Mouse (Mus musculus) hindbrain, embryonic 10.5 days (tissue): ENCODE data around the gene Hdhd5. TPM values are rescaled to one million over a fixed set of nuclear protein-coding genes. Genes with fewer than 3 reads are reported as not detected.

Experiments
- DNase-seq: peaks from one replicate; pipeline ENCODE4 v3.0.0-alpha.2; 2017; ENCODE audit warnings: low spot score
- H3K27ac ChIP-seq: fragments of 300-500 bp; sonication (generic); 2 replicates; pipeline ENCODE4 v1.5.1; 2016; ENCODE audit warnings: mild to moderate bottlenecking, moderate library complexity
- H3K27me3 ChIP-seq: fragments of 300-500 bp; sonication (generic); 2 replicates; pipeline ENCODE4 v1.6.1; 2016; ENCODE audit warnings: mild to moderate bottlenecking; ENCODE audit not compliant: poor library complexity, insufficient read depth, severe bottlenecking
- H3K36me3 ChIP-seq: fragments of 300-500 bp; sonication (generic); 2 replicates; pipeline ENCODE4 v1.6.1; 2016; ENCODE audit warnings: mild to moderate bottlenecking, moderate library complexity
- H3K4me1 ChIP-seq: fragments of 300-500 bp; sonication (generic); replicated peaks from 2 replicates; pipeline ENCODE4 v1.6.1; 2016; ENCODE audit warnings: mild to moderate bottlenecking
- H3K4me3 ChIP-seq: fragments of 300-500 bp; sonication (generic); 2 replicates; pipeline ENCODE4 v1.5.1; 2016; ENCODE audit warnings: mild to moderate bottlenecking, moderate library complexity
- H3K9me3 ChIP-seq: fragments of 300-500 bp; sonication (generic); 2 replicates; pipeline ENCODE4 v1.6.1; 2016; ENCODE audit warnings: mild to moderate bottlenecking, moderate library complexity
- WGBS: fragments of 180-500 bp; shearing (Covaris S2); methylation state at CpG from one replicate; pipeline ENCODE4 v1.1.7; 2016; 5-methylcytosine and 5-hydroxymethylcytosine counted together
- polyA plus RNA-seq: library from polyadenylated mRNA; unstranded; fragments of >200 nt; fragmentation: Nextera tagmentation; extraction: Ambion mirVana; gene quantifications from 2 replicates; pipeline ENCODE4 v1.2.1, GENCODE M21; 2016

Gene Hdhd5
- polyA plus RNA-seq, 1 experiment from 2014 or later: 22.2 TPM

GRCm38 (mm10) chr6:120516879-120517278, 14.2 kb downstream of the Hdhd5 start:
- 89% methylated on average over 6 of the region's 6 CpGs for WGBS
- peak overlapping the region; percentile 35; the same call in 1 of the 2 replicates for H3K27ac ChIP-seq
- H3K4me3 ChIP-seq: no peak overlapping the region
- no peak for DNase-seq
- H3K9me3 ChIP-seq: no peaks in the 10 kb centered on the region
- no peaks in the 10 kb centered on the region for H3K27me3 ChIP-seq
- H3K4me1 ChIP-seq: no peaks in the 10 kb centered on the region
- peaks cover 94% of the 10 kb centered on the region for H3K36me3 ChIP-seq

GRCm38 (mm10) chr6:120516422-120516821, 14.7 kb downstream of the Hdhd5 start:
- H3K4me1 ChIP-seq: no peaks in the 10 kb centered on the region
- no peak overlapping the region for H3K4me3 ChIP-seq
- 93% methylated on average over 4 of the region's 4 CpGs for WGBS
- H3K27me3 ChIP-seq: no peaks in the 10 kb centered on the region
- H3K27ac ChIP-seq: no peak overlapping the region
- no peaks in the 10 kb centered on the region for H3K9me3 ChIP-seq
- peaks cover 94% of the 10 kb centered on the region for H3K36me3 ChIP-seq
- DNase-seq: no peak

- H3K9me3 ChIP-seq: no peaks in the 10 kb centered on the region
- no peak for DNase-seq
- H3K27ac ChIP-seq: no peak overlapping the region
- no peaks in the 10 kb centered on the region for H3K4me1 ChIP-seq
- no peak overlapping the region for H3K4me3 ChIP-seq
- 88% methylated on average over 6 of the region's 6 CpGs for WGBS
- H3K36me3 ChIP-seq: peaks cover 86% of the 10 kb centered on the region
- no peaks in the 10 kb centered on the region for H3K27me3 ChIP-seq
These were observed 19.9 kb downstream of the Hdhd5 start for GRCm38 (mm10) chr6:120511212-120511611.

- H3K9me3 ChIP-seq: no peaks in the 10 kb centered on the region
- H3K27me3 ChIP-seq: no peaks in the 10 kb centered on the region
- H3K4me3 ChIP-seq: no peak overlapping the region
- no peak for DNase-seq
- WGBS: 91% methylated on average over 8 of the region's 8 CpGs
- no peaks in the 10 kb centered on the region for H3K4me1 ChIP-seq
- H3K36me3 ChIP-seq: peaks cover 80% of the 10 kb centered on the region
- no peak overlapping the region for H3K27ac ChIP-seq
These were observed 20.7 kb downstream of the Hdhd5 start for GRCm38 (mm10) chr6:120510425-120510824.

- WGBS: 91% methylated on average over 7 of the region's 7 CpGs
- H3K27ac ChIP-seq: no peak overlapping the region
- no peak for DNase-seq
- no peak overlapping the region for H3K4me3 ChIP-seq
- no peaks in the 10 kb centered on the region for H3K27me3 ChIP-seq
- H3K36me3 ChIP-seq: peaks cover 76% of the 10 kb centered on the region
- no peaks in the 10 kb centered on the region for H3K4me1 ChIP-seq
- H3K9me3 ChIP-seq: no peaks in the 10 kb centered on the region
These were observed 21.1 kb downstream of the Hdhd5 start for GRCm38 (mm10) chr6:120509975-120510374.

- DNase-seq: no peak
- peaks cover 64% of the 10 kb centered on the region for H3K36me3 ChIP-seq
- no peak overlapping the region for H3K4me3 ChIP-seq
- no peaks in the 10 kb centered on the region for H3K4me1 ChIP-seq
- H3K9me3 ChIP-seq: no peaks in the 10 kb centered on the region
- no peaks in the 10 kb centered on the region for H3K27me3 ChIP-seq
- whole genome bisulfite sequencing: 91% methylated on average over 4 of the region's 4 CpGs
- H3K27ac ChIP-seq: no peak overlapping the region
These were observed 22.5 kb downstream of the Hdhd5 start for GRCm38 (mm10) chr6:120508645-120509044.

- peaks cover 3% of the 10 kb centered on the region; the same call in 1 of the 2 replicates for H3K9me3 ChIP-seq
- no peak overlapping the region for H3K4me3 ChIP-seq
- DNase-seq: no peak
- H3K27ac ChIP-seq: no peak overlapping the region
- peaks cover 35% of the 10 kb centered on the region for H3K36me3 ChIP-seq
- H3K27me3 ChIP-seq: no peaks in the 10 kb centered on the region
- 82% methylated on average over 4 of the region's 4 CpGs for WGBS
- no peaks in the 10 kb centered on the region for H3K4me1 ChIP-seq
These were observed 25.6 kb downstream of the Hdhd5 start for GRCm38 (mm10) chr6:120505531-120505930.

- no peak for DNase-seq
- WGBS: 79% methylated on average over 3 of the region's 3 CpGs
- Histone ChIP-seq H3K9me3 (peaks cover 7% of the 10 kb centered on the region; the same call in 1 of the 2 replicates), H3K27me3 (no peaks in the 10 kb centered on the region), H3K4me1 (no peaks in the 10 kb centered on the region), H3K27ac (no peak overlapping the region), H3K36me3 (peaks cover 20% of the 10 kb centered on the region), H3K4me3 (no peak overlapping the region)
These were observed 27.1 kb downstream of the Hdhd5 start for GRCm38 (mm10) chr6:120504051-120504450.

GRCm38 (mm10) chr6:120496544-120496943, 34.6 kb downstream of the Hdhd5 start:
- Histone ChIP-seq H3K4me3 (no peak overlapping the region), H3K27me3 (peaks cover 37% of the 10 kb centered on the region), H3K4me1 (peaks cover 41% of the 10 kb centered on the region), H3K9me3 (peaks cover 7% of the 10 kb centered on the region; the same call in 1 of the 2 replicates), H3K36me3 (no peaks in the 10 kb centered on the region), H3K27ac (no peak overlapping the region)
- 69% methylated on average over 3 of the region's 3 CpGs for WGBS
- no peak for DNase-seq

GRCm38 (mm10) chr6:120493374-120494181, 37.5 kb downstream of the Hdhd5 start, which contains the start of gene Tmem121b:
TSS of gene Tmem121b (minus strand) at chr6:120493807.
- H3K27me3 ChIP-seq: peaks cover 57% of the 10 kb centered on the region
- no peaks in the 10 kb centered on the region for H3K36me3 ChIP-seq
- peak within 1 kb of the TSS; percentile 76 for H3K4me3 ChIP-seq
- WGBS: under 1% methylated on average over 73 of the region's 84 CpGs
- DNase-seq: peak; percentile 88
- no peaks in the 10 kb centered on the region for H3K9me3 ChIP-seq
- H3K4me1 ChIP-seq: peaks cover 62% of the 10 kb centered on the region
- H3K27ac ChIP-seq: peak within 1 kb of the TSS; percentile 93

- H3K36me3 ChIP-seq: no peaks in the 10 kb centered on the region
- H3K27ac ChIP-seq: peak overlapping the region; percentile 93
- H3K4me3 ChIP-seq: peak overlapping the region; percentile 76
- WGBS: 1% methylated on average over 95 of the region's 95 CpGs
- H3K27me3 ChIP-seq: peaks cover 57% of the 10 kb centered on the region
- H3K4me1 ChIP-seq: peaks cover 62% of the 10 kb centered on the region
- no peaks in the 10 kb centered on the region for H3K9me3 ChIP-seq
- peak; percentile 57 for DNase-seq
These were observed 38.4 kb downstream of the Hdhd5 start for GRCm38 (mm10) chr6:120492499-120493373.

- Histone ChIP-seq H3K36me3 (no peaks in the 10 kb centered on the region), H3K9me3 (no peaks in the 10 kb centered on the region), H3K27me3 (peaks cover 57% of the 10 kb centered on the region), H3K4me3 (peak overlapping the region; percentile 76), H3K27ac (0 out of 2 replicates have a peak overlapping the region, but pooled peaks have one; percentile 93), H3K4me1 (peaks cover 62% of the 10 kb centered on the region)
- WGBS: 8% methylated on average over 22 of the region's 22 CpGs
- DNase-seq: no peak
These were observed 39.1 kb downstream of the Hdhd5 start for GRCm38 (mm10) chr6:120491862-120492498.
